Mouse (Mus musculus) bone marrow macrophage, adult 2 months (primary cell): ENCODE results near the gene Hsdl2.

Experiments used
- CTCF ChIP-seq: IDR thresholded peaks from 2 replicates; pipeline ENCODE4 v1.5.1; 2012; ENCODE audit warnings: low read depth, mild to moderate bottlenecking, low read length, moderate library complexity
- POLR2A ChIP-seq: IDR thresholded peaks from 2 replicates; pipeline ENCODE4 v1.6.1; 2012; ENCODE audit warnings: mild to moderate bottlenecking, low read depth, low read length, borderline replicate concordance

GRCm38 (mm10) chr4:59547136-59547889, 34.0 kb upstream of the Hsdl2 start:
- TF ChIP-seq CTCF = no peak
- no peak for TF ChIP-seq POLR2A
